Mouse (Mus musculus) midbrain, embryonic 10.5 days (tissue): Measurements from ENCODE around the gene Syne3. TPM values are rescaled to one million over a fixed set of nuclear protein-coding genes. Genes with fewer than 3 reads are reported as not detected.

ENCODE experiments used
- DNase-seq: peaks from one replicate; pipeline ENCODE4 v3.0.0-alpha.2; 2017; ENCODE audit warnings: low spot score
- H3K27ac ChIP-seq: fragments of 300-500 bp; sonication (generic); replicated peaks from 2 replicates; pipeline ENCODE4 v1.5.1; 2016; ENCODE audit warnings: mild to moderate bottlenecking
- H3K27me3 ChIP-seq: fragments of 300-500 bp; sonication (generic); 2 replicates; pipeline ENCODE4 v1.6.1; 2016; ENCODE audit warnings: low read depth, mild to moderate bottlenecking; ENCODE audit not compliant: poor library complexity, severe bottlenecking
- H3K36me3 ChIP-seq: fragments of 300-500 bp; sonication (generic); 2 replicates; pipeline ENCODE4 v1.6.1; 2016; ENCODE audit warnings: mild to moderate bottlenecking, moderate library complexity
- H3K4me1 ChIP-seq: fragments of 300-500 bp; sonication (generic); 2 replicates; pipeline ENCODE4 v1.6.1; 2016
- H3K4me3 ChIP-seq: fragments of 300-500 bp; sonication (generic); 2 replicates; pipeline ENCODE4 v1.5.1; 2016; ENCODE audit warnings: mild to moderate bottlenecking, moderate library complexity
- H3K9me3 ChIP-seq: fragments of 300-500 bp; sonication (generic); replicated peaks from 2 replicates; pipeline ENCODE4 v1.6.1; 2016; ENCODE audit warnings: mild to moderate bottlenecking
- WGBS: fragments of 180-500 bp; shearing (Covaris S2); methylation state at CpG from one replicate; pipeline ENCODE4 v1.1.7; 2016; 5-methylcytosine and 5-hydroxymethylcytosine counted together
- polyA plus RNA-seq: library from polyadenylated mRNA; unstranded; fragments of >200 nt; fragmentation: Nextera tagmentation; extraction: Ambion mirVana; gene quantifications from 2 replicates; pipeline ENCODE4 v1.2.1, GENCODE M21; 2016

Gene Syne3
- polyA plus RNA-seq, 1 experiment from 2014 or later = 0.14 TPM

- WGBS = 85% methylated on average over 8 of the region's 8 CpGs
- H3K4me1 ChIP-seq = peaks cover 15% of the 10 kb centered on the region
- H3K27me3 ChIP-seq = no peaks in the 10 kb centered on the region
- no peak overlapping the region for H3K4me3 ChIP-seq
- H3K36me3 ChIP-seq = peaks cover 16% of the 10 kb centered on the region
- H3K27ac ChIP-seq = no peak overlapping the region
- peaks cover 16% of the 10 kb centered on the region for H3K9me3 ChIP-seq
- DNase-seq = no peak
Measured at GRCm38 (mm10) chr12:105021441-105022069, 11.9 kb upstream of the Syne3 start.

GRCm38 (mm10) chr12:105019359-105020219, 10.0 kb upstream of the Syne3 start:
- peaks cover 16% of the 10 kb centered on the region for H3K9me3 ChIP-seq
- no peaks in the 10 kb centered on the region for H3K27me3 ChIP-seq
- 68% methylated on average over 19 of the region's 19 CpGs for WGBS
- no peak overlapping the region for H3K4me3 ChIP-seq
- peak overlapping the region; percentile 64 for H3K27ac ChIP-seq
- H3K4me1 ChIP-seq = peaks cover 15% of the 10 kb centered on the region
- peaks cover 16% of the 10 kb centered on the region for H3K36me3 ChIP-seq
- DNase-seq = no peak

GRCm38 (mm10) chr12:105016639-105017038, 7.0 kb upstream of the Syne3 start:
- peaks cover 7% of the 10 kb centered on the region for H3K27me3 ChIP-seq
- no peaks in the 10 kb centered on the region for H3K9me3 ChIP-seq
- H3K4me3 ChIP-seq = no peak overlapping the region
- 85% methylated on average over 10 of the region's 10 CpGs for WGBS
- H3K36me3 ChIP-seq = no peaks in the 10 kb centered on the region
- H3K27ac ChIP-seq = no peak overlapping the region
- no peak for DNase-seq
- peaks cover 15% of the 10 kb centered on the region for H3K4me1 ChIP-seq

GRCm38 (mm10) chr12:105016199-105016598, 6.6 kb upstream of the Syne3 start:
- H3K36me3 ChIP-seq = no peaks in the 10 kb centered on the region
- no peak overlapping the region for H3K27ac ChIP-seq
- DNase-seq = no peak
- no peak overlapping the region for H3K4me3 ChIP-seq
- peaks cover 15% of the 10 kb centered on the region for H3K4me1 ChIP-seq
- H3K9me3 ChIP-seq = no peaks in the 10 kb centered on the region
- H3K27me3 ChIP-seq = peaks cover 12% of the 10 kb centered on the region
- WGBS = 73% methylated on average over 4 of the region's 4 CpGs

GRCm38 (mm10) chr12:105013065-105013464, 3.5 kb upstream of the Syne3 start:
- no peak overlapping the region for H3K4me3 ChIP-seq
- peaks cover 22% of the 10 kb centered on the region for H3K4me1 ChIP-seq
- H3K27ac ChIP-seq = no peak overlapping the region
- DNase-seq = no peak
- peaks cover 43% of the 10 kb centered on the region for H3K27me3 ChIP-seq
- WGBS = 48% methylated on average over 17 of the region's 17 CpGs
- H3K36me3 ChIP-seq = no peaks in the 10 kb centered on the region
- H3K9me3 ChIP-seq = no peaks in the 10 kb centered on the region

GRCm38 (mm10) chr12:105012314-105012713, 2.7 kb upstream of the Syne3 start:
- no peak for DNase-seq
- Histone ChIP-seq H3K36me3 (no peaks in the 10 kb centered on the region), H3K9me3 (no peaks in the 10 kb centered on the region), H3K4me3 (no peak overlapping the region), H3K27ac (no peak overlapping the region), H3K4me1 (peaks cover 22% of the 10 kb centered on the region), H3K27me3 (peaks cover 50% of the 10 kb centered on the region)
- WGBS = 93% methylated on average over 4 of the region's 4 CpGs

- no peak overlapping the region for H3K27ac ChIP-seq
- H3K27me3 ChIP-seq = peaks cover 58% of the 10 kb centered on the region
- no peaks in the 10 kb centered on the region for H3K9me3 ChIP-seq
- H3K36me3 ChIP-seq = no peaks in the 10 kb centered on the region
- peaks cover 22% of the 10 kb centered on the region for H3K4me1 ChIP-seq
- DNase-seq = no peak
- WGBS = 97% methylated on average over 1 of the region's 1 CpGs
- H3K4me3 ChIP-seq = no peak overlapping the region
Measured at GRCm38 (mm10) chr12:105011589-105011988, 2.0 kb upstream of the Syne3 start.

- Histone ChIP-seq H3K36me3 (no peaks in the 10 kb centered on the region), H3K4me3 (peak overlapping the region; percentile 75), H3K4me1 (peaks cover 22% of the 10 kb centered on the region), H3K9me3 (no peaks in the 10 kb centered on the region), H3K27ac (peak overlapping the region; percentile 68; the same call in 1 of the 2 replicates), H3K27me3 (peaks cover 69% of the 10 kb centered on the region)
- no peak for DNase-seq
- 17% methylated on average over 9 of the region's 9 CpGs for WGBS
Measured at GRCm38 (mm10) chr12:105010213-105010790, 693 bp upstream of the Syne3 start.

- WGBS = 2% methylated on average over 13 of the region's 13 CpGs
Measured at GRCm38 (mm10) chr12:105008752-105009178, 844 bp downstream of the Syne3 start.

GRCm38 (mm10) chr12:105008150-105008549, 1.5 kb downstream of the Syne3 start:
- no peak for DNase-seq
- Histone ChIP-seq H3K9me3 (no peaks in the 10 kb centered on the region), H3K36me3 (no peaks in the 10 kb centered on the region), H3K4me3 (peak overlapping the region; percentile 75; the same call in 1 of the 2 replicates), H3K4me1 (peaks cover 25% of the 10 kb centered on the region), H3K27me3 (peaks cover 84% of the 10 kb centered on the region), H3K27ac (no peak overlapping the region)
- 58% methylated on average over 2 of the region's 2 CpGs for WGBS

More at GRCm38 (mm10) chr12:105008752-105009178, 844 bp downstream of the Syne3 start:
- Histone ChIP-seq H3K4me1 (peaks cover 22% of the 10 kb centered on the region), H3K36me3 (no peaks in the 10 kb centered on the region), H3K27ac (no peak overlapping the region), H3K4me3 (peak overlapping the region; percentile 75), H3K27me3 (peaks cover 82% of the 10 kb centered on the region), H3K9me3 (no peaks in the 10 kb centered on the region)
- no peak for DNase-seq

- WGBS = 83% methylated on average over 2 of the region's 2 CpGs
- Histone ChIP-seq H3K4me3 (no peak overlapping the region), H3K27me3 (peaks cover 78% of the 10 kb centered on the region), H3K9me3 (no peaks in the 10 kb centered on the region), H3K4me1 (peaks cover 41% of the 10 kb centered on the region), H3K36me3 (no peaks in the 10 kb centered on the region), H3K27ac (no peak overlapping the region)
- no peak for DNase-seq
Measured at GRCm38 (mm10) chr12:105005715-105005972, 4.0 kb downstream of the Syne3 start.

GRCm38 (mm10) chr12:105004956-105005714, 4.5 kb downstream of the Syne3 start:
- peaks cover 78% of the 10 kb centered on the region for H3K27me3 ChIP-seq
- WGBS = 84% methylated on average over 22 of the region's 22 CpGs

More at GRCm38 (mm10) chr12:105004956-105005714, 4.5 kb downstream of the Syne3 start:
- Histone ChIP-seq H3K27ac (no peak overlapping the region), H3K4me3 (no peak overlapping the region), H3K36me3 (no peaks in the 10 kb centered on the region), H3K9me3 (no peaks in the 10 kb centered on the region), H3K4me1 (peaks cover 37% of the 10 kb centered on the region)
- no peak for DNase-seq
